ENCODE assay signal across 15 mouse cellular contexts in genomic region chr1:53997239-53997638, GRCm38 (mm10).
DNase-seq lines count a peak whose midpoint lies in the region; TF ChIP-seq lines count a peak whose summit lies in the region.
"Had no signal": no experiment of that assay in that cellular context is flagged by ENCODE, and none has a peak within 500 bp of the region (broad histone marks: within the 10 kb centered on the region; RNA-seq: fewer than 3 reads in every experiment).

No protein-coding gene starts in this region.

- in situ Hi-C loops in CH12.LX (cut with MboI; ENCODE audit: low pct_ligation_motif_present, low pct_unique_long_range_greater_than_20kb, low sequenced_read_pairs) = no loop called here

- no peak overlapping the region for H3K4me2 ChIP-seq in CH12.LX (ENCODE audit: insufficient read depth, low read depth, poor library complexity, severe bottlenecking)

- H3K27me3 ChIP-seq in CH12.LX (replicated peaks) = no peaks in the 10 kb centered on the region

- dilution Hi-C loops in CH12.LX (cut with MboI; ENCODE audit: extremely low pct_ligation_motif_present, extremely low pct_unique_long_range_greater_than_20kb, low sequenced_read_pairs) = no loop called here

- H3K4me1 ChIP-seq in CH12.LX (ENCODE audit: control insufficient read depth in 1 of 2, insufficient read depth in 2 of 2) = peaks cover 0 to 2% of the 10 kb centered on the region in 2 experiments; a peak in 1 of 4 replicates

- no peak overlapping the region for H3K4me3 ChIP-seq in CH12.LX (replicated peaks in 1 of 3; ENCODE audit: low read depth in 2 of 3, low read length in 2 of 3, poor library complexity in 1 of 3)

- no peak for TF ChIP-seq RAD21 in CH12.LX (IDR thresholded peaks at IDR 0.05; ENCODE audit: low read depth, low read length)

- no peak for TF ChIP-seq CTCF in CH12.LX (conservative IDR thresholded peaks at IDR 0.05 in 1 of 2, IDR thresholded peaks at IDR 0.05 in 1 of 2; ENCODE audit: low read depth in 2 of 2, low read length in 2 of 2)

- H3K9me3 ChIP-seq in CH12.LX (replicated peaks; ENCODE audit: low read length) = no peaks in the 10 kb centered on the region
- H3K9me3 ChIP-seq: G1E had no signal

- no peak overlapping the region for H3K27ac ChIP-seq in CH12.LX (ENCODE audit: insufficient read depth, low read depth)

- TF ChIP-seq EP300 in CH12.LX (IDR thresholded peaks at IDR 0.05; ENCODE audit: low read length) = peak; percentile 49

- H3K9ac ChIP-seq in CH12.LX (ENCODE audit: insufficient read depth, low read depth) = no peak overlapping the region

- DNase-seq in CH12.LX (ENCODE audit: extremely low read depth) = no peak
- no peak for DNase-seq in embryo, embryonic 9.5 days (ENCODE audit: extremely low spot score)
- DNase-seq: adrenal gland, adult 2 months; adrenal gland, adult 8-10 months; adrenal gland, postnatal 10 days; adrenal gland, postnatal 14 days; adrenal gland, postnatal 25 days; adrenal gland, postnatal 36 days; B cell, adult 2 months; cerebellum, adult 11 months; cerebellum, adult 11-12 months; cerebellum, adult 18-20 months; cerebellum, adult 2 months; cerebellum, adult 8-10 months had no signal

- no peaks in the 10 kb centered on the region for H3K79me2 ChIP-seq in CH12.LX (replicated peaks; ENCODE audit: control insufficient read depth, extremely low read depth, insufficient read depth, poor library complexity, severe bottlenecking)

- no peaks in the 10 kb centered on the region for H3K36me3 ChIP-seq in CH12.LX (replicated peaks in 1 of 2; ENCODE audit: control insufficient read depth in 1 of 2, insufficient read depth in 1 of 2, low read length in 1 of 2)
- H3K36me3 ChIP-seq: G1E had no signal

- TF ChIP-seq POLR2A in CH12.LX (IDR thresholded peaks at IDR 0.05; ENCODE audit: low read depth, low read length) = no peak

TF ChIP-seq in CH12.LX, 34 proteins besides CTCF, POLR2A, EP300 and RAD21:
- TF ChIP-seq ZNF384 (IDR thresholded peaks at IDR 0.05; ENCODE audit: low read depth, low read length) = no peak
- TF ChIP-seq RCOR1 (conservative IDR thresholded peaks at IDR 0.05; ENCODE audit: low read depth, low read length) = no peak
- TF ChIP-seq TCF12 (IDR thresholded peaks at IDR 0.05; ENCODE audit: low read depth, low read length) = no peak
- TF ChIP-seq CHD1 (IDR thresholded peaks at IDR 0.05; ENCODE audit: low read depth, low read length) = no peak
- no peak for TF ChIP-seq ZKSCAN1 (IDR thresholded peaks at IDR 0.05; ENCODE audit: borderline replicate concordance, low read depth, low read length)
- no peak for TF ChIP-seq MAZ (IDR thresholded peaks at IDR 0.05; ENCODE audit: low read depth, low read length)
- TF ChIP-seq HCFC1 (IDR thresholded peaks at IDR 0.05; ENCODE audit: low read depth, low read length) = no peak
- no peak for TF ChIP-seq ZMIZ1 (IDR thresholded peaks at IDR 0.05; ENCODE audit: low read depth, low read length)
- TF ChIP-seq JUND (conservative IDR thresholded peaks at IDR 0.05; ENCODE audit: low read depth, low read length) = 0 out of 2 replicates have a peak, but pooled peaks have one; percentile 41
- no peak for TF ChIP-seq MAX (IDR thresholded peaks at IDR 0.05; ENCODE audit: low read length)
- TF ChIP-seq ELF1 (IDR thresholded peaks at IDR 0.05; ENCODE audit: low read depth, low read length) = no peak
- no peak for TF ChIP-seq MYC (IDR thresholded peaks at IDR 0.05; ENCODE audit: low read depth, low read length)
- no peak for TF ChIP-seq E2F4 (IDR thresholded peaks at IDR 0.05; ENCODE audit: insufficient replicate concordance, low read depth, low read length)
- TF ChIP-seq SIN3A (IDR thresholded peaks at IDR 0.05; ENCODE audit: low read length) = no peak
- no peak for TF ChIP-seq NELFE (IDR thresholded peaks at IDR 0.05; ENCODE audit: low read depth, low read length)
- no peak for TF ChIP-seq UBTF (IDR thresholded peaks at IDR 0.05; ENCODE audit: low read depth, low read length)
- TF ChIP-seq BHLHE40 (IDR thresholded peaks at IDR 0.05; ENCODE audit: low read depth, low read length) = peak; percentile 55
- TF ChIP-seq ETS1 (conservative IDR thresholded peaks at IDR 0.05; ENCODE audit: low read depth, low read length) = peak; percentile 36; the same call in 1 of the 2 replicates
- peak; percentile 31; the same call in 1 of the 2 replicates for TF ChIP-seq MEF2A (IDR thresholded peaks at IDR 0.05; ENCODE audit: borderline replicate concordance, low read depth, low read length)
- TF ChIP-seq USF2 (conservative IDR thresholded peaks at IDR 0.05; ENCODE audit: low read depth, low read length) = no peak
- TF ChIP-seq JUN (IDR thresholded peaks at IDR 0.05; ENCODE audit: insufficient read depth, low read depth, low read length) = no peak
- no peak for TF ChIP-seq MAFK (IDR thresholded peaks at IDR 0.05; ENCODE audit: insufficient replicate concordance, low read length)
- no peak for TF ChIP-seq GABPA (IDR thresholded peaks at IDR 0.05; ENCODE audit: insufficient replicate concordance, low read depth, low read length)
- TF ChIP-seq IRF4 (IDR thresholded peaks at IDR 0.05; ENCODE audit: low read depth, low read length) = peak; percentile 79
- no peak for TF ChIP-seq MXI1 (IDR thresholded peaks at IDR 0.05; ENCODE audit: low read depth, low read length)
- no peak for TF ChIP-seq SMC3 (IDR thresholded peaks at IDR 0.05; ENCODE audit: low read depth, low read length)
- TF ChIP-seq ZC3H11A (IDR thresholded peaks at IDR 0.05; ENCODE audit: low read depth, low read length) = no peak
- no peak for TF ChIP-seq CHD2 (IDR thresholded peaks at IDR 0.05; ENCODE audit: low read length)
- no peak for TF ChIP-seq USF1 (IDR thresholded peaks at IDR 0.05; ENCODE audit: low read depth, low read length)
- no peak for TF ChIP-seq NRF1 (IDR thresholded peaks at IDR 0.05; ENCODE audit: low read depth, low read length)
- no peak for TF ChIP-seq KAT2A (IDR thresholded peaks at IDR 0.05; ENCODE audit: insufficient replicate concordance, low read length)
- TF ChIP-seq POLR2AphosphoS2 (IDR thresholded peaks at IDR 0.05; ENCODE audit: low read depth, low read length) = no peak
- no peak for TF ChIP-seq PAX5 (IDR thresholded peaks at IDR 0.05; ENCODE audit: low read length)
- no peak for TF ChIP-seq TBP (conservative IDR thresholded peaks at IDR 0.05; ENCODE audit: low read depth, low read length)
TF ChIP-seq in CH12.LX: peak in this region for 5.
